8 mouse cellular contexts compared by ENCODE assay signal in the genomic region with DNA sequence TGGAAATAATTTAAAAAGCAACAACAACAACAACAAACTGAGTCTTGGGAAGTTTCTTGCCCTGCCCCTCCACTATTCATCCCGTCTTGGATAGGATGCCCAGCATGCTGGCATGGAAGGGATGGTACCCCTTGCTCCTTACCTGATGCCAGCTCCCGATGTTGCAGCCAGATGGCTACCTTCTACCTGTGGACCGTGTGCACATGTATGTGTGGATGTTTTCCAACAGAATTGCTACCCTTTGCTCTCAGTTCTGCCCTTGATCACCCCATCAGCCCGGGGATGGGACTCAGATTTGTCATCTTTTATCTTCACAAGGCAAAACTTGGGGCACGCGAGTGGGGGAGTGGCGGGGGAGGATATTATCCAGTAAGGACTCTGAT. TPM values are rescaled to one million over a fixed set of nuclear protein-coding genes. Genes with fewer than 3 reads are reported as not detected.
A peak's percentile ranks its signal among the peaks of the same experiment; 100 is the strongest.
DNase-seq lines count a peak whose midpoint lies in the region; ATAC-seq lines count a peak whose summit lies in the region.

No protein-coding gene starts in this region.

- H3K4me1 ChIP-seq in kidney, embryonic 16.5 days (ENCODE audit: insufficient read depth, low read length), result peaks cover 74% of the 10 kb centered on the region
- H3K4me1 ChIP-seq in embryonic facial prominence, embryonic 12.5 days, result peaks cover 85% of the 10 kb centered on the region
- peaks cover 79% of the 10 kb centered on the region for H3K4me1 ChIP-seq in intestine, embryonic 14.5 days (replicated peaks; ENCODE audit: control insufficient read depth, insufficient read depth, low read length)

- no peaks in the 10 kb centered on the region for H3K36me3 ChIP-seq in kidney, embryonic 16.5 days (ENCODE audit: insufficient read depth, low read length)
- no peaks in the 10 kb centered on the region for H3K36me3 ChIP-seq in embryonic facial prominence, embryonic 12.5 days
- H3K36me3 ChIP-seq in intestine, embryonic 14.5 days (ENCODE audit: control insufficient read depth, insufficient read depth, low read length), result no peaks in the 10 kb centered on the region

- no peaks in the 10 kb centered on the region for H3K9me3 ChIP-seq in kidney, embryonic 16.5 days (ENCODE audit: low read length)
- no peaks in the 10 kb centered on the region for H3K9me3 ChIP-seq in embryonic facial prominence, embryonic 12.5 days
- no peaks in the 10 kb centered on the region for H3K9me3 ChIP-seq in intestine, embryonic 14.5 days (ENCODE audit: control insufficient read depth, low read length)

- H3K4me3 ChIP-seq in kidney, embryonic 16.5 days (ENCODE audit: low read length), result peak overlapping the region; percentile 80
- H3K4me3 ChIP-seq in embryonic facial prominence, embryonic 12.5 days, result peak overlapping the region; percentile 82
- H3K4me3 ChIP-seq in intestine, embryonic 14.5 days (ENCODE audit: low read depth, low read length), result peak overlapping the region; percentile 78

- DNase-seq in kidney, adult 11 months, result no peak
- no peak for DNase-seq in intestine, embryonic 14.5 days (ENCODE audit: low spot score)
- DNase-seq in naive thymus-derived CD4-positive, alpha-beta T cell, adult 2 months (ENCODE audit: low read depth), result peak; percentile 46
- no peak for DNase-seq in embryo, embryonic 10.5 days (ENCODE audit: low spot score)
- DNase-seq in ovary, postnatal 36 days (ENCODE audit: low spot score), result no peak
- no peak for DNase-seq in frontal cortex, postnatal 25 days (ENCODE audit: low spot score in 2 of 2)

- peak overlapping the region; percentile 91 for H3K9ac ChIP-seq in kidney, embryonic 16.5 days (replicated peaks; ENCODE audit: low read length)
- peak overlapping the region; percentile 89 for H3K9ac ChIP-seq in embryonic facial prominence, embryonic 12.5 days
- H3K9ac ChIP-seq in intestine, embryonic 14.5 days (ENCODE audit: low read length), result peak overlapping the region; percentile 87

- no peak for ATAC-seq in kidney, embryonic 16.5 days (ENCODE audit: low FRiP score, low TSS enrichment)
- no peak for ATAC-seq in embryonic facial prominence, embryonic 12.5 days (ENCODE audit: insufficient number of reproducible peaks, insufficient read depth, low FRiP score, low TSS enrichment)
- no peak for ATAC-seq in intestine, embryonic 14.5 days (replicated peaks; ENCODE audit: low FRiP score, low TSS enrichment, low read depth)

- no peaks in the 10 kb centered on the region for H3K27me3 ChIP-seq in kidney, embryonic 16.5 days (ENCODE audit: insufficient read depth, low read length)
- H3K27me3 ChIP-seq in embryonic facial prominence, embryonic 12.5 days, result no peaks in the 10 kb centered on the region
- H3K27me3 ChIP-seq in intestine, embryonic 14.5 days (replicated peaks; ENCODE audit: control insufficient read depth, insufficient read depth, low read length), result no peaks in the 10 kb centered on the region

- H3K27ac ChIP-seq in kidney, embryonic 16.5 days (ENCODE audit: low read length), result no peak overlapping the region
- H3K27ac ChIP-seq in embryonic facial prominence, embryonic 12.5 days, result peak overlapping the region; percentile 99
- peak overlapping the region; percentile 90; the same call in 1 of the 2 replicates for H3K27ac ChIP-seq in intestine, embryonic 14.5 days (ENCODE audit: low read depth)

- peak overlapping the region; percentile 92 for H3K4me2 ChIP-seq in kidney, embryonic 16.5 days (replicated peaks; ENCODE audit: low read depth, low read length)
- H3K4me2 ChIP-seq in embryonic facial prominence, embryonic 12.5 days (replicated peaks), result peak overlapping the region; percentile 91
- H3K4me2 ChIP-seq in intestine, embryonic 14.5 days (ENCODE audit: low read length), result peak overlapping the region; percentile 90

- 26% methylated on average over 7 of the region's 7 CpGs for WGBS in kidney, embryonic 16.5 days
- 37% methylated on average over 7 of the region's 7 CpGs for WGBS in embryonic facial prominence, embryonic 12.5 days
- 33% methylated on average over 7 of the region's 7 CpGs for WGBS in intestine, embryonic 14.5 days

RNA-seq across cellular contexts. Expression of a gene that starts 11.1 kb away (rescaled TPM):
- polyA plus RNA-seq in kidney, embryonic 16.5 days (2015; fragmentation: Nextera tagmentation; extraction: Ambion mirVana), result 31.4 and 32.5 TPM in 2 replicates
- 48.8 and 49.2 TPM in 2 replicates for polyA plus RNA-seq in embryonic facial prominence, embryonic 12.5 days (2016; fragmentation: Nextera tagmentation; extraction: Ambion mirVana)
- 42.4 and 43.6 TPM in 2 replicates for polyA plus RNA-seq in intestine, embryonic 14.5 days (2014; fragmentation: Nextera tagmentation; extraction: Ambion mirVana)

RNA-seq across cellular contexts. Expression of a gene that starts 31.1 kb away (rescaled TPM):
- polyA plus RNA-seq in kidney, embryonic 16.5 days (2015; fragmentation: Nextera tagmentation; extraction: Ambion mirVana), result 36.2 and 38.6 TPM in 2 replicates
- 33.1 and 34.7 TPM in 2 replicates for polyA plus RNA-seq in embryonic facial prominence, embryonic 12.5 days (2016; fragmentation: Nextera tagmentation; extraction: Ambion mirVana)
- polyA plus RNA-seq in intestine, embryonic 14.5 days (2014; fragmentation: Nextera tagmentation; extraction: Ambion mirVana), result 32.5 and 32.9 TPM in 2 replicates

RNA-seq across cellular contexts. Expression of a gene that starts 44.1 kb away (rescaled TPM):
- polyA plus RNA-seq in kidney, embryonic 16.5 days (2015; fragmentation: Nextera tagmentation; extraction: Ambion mirVana), result 0.59 TPM in 1 of 2 replicates, not detected in the other
- 0.73 and 1.4 TPM in 2 replicates for polyA plus RNA-seq in embryonic facial prominence, embryonic 12.5 days (2016; fragmentation: Nextera tagmentation; extraction: Ambion mirVana)
- polyA plus RNA-seq in intestine, embryonic 14.5 days (2014; fragmentation: Nextera tagmentation; extraction: Ambion mirVana), result 0.22 TPM in 1 of 2 replicates, not detected in the other
